Mouse (Mus musculus) lung, postnatal 0 days (tissue): ENCODE results near the gene Cript. TPM values are rescaled to one million over a fixed set of nuclear protein-coding genes. Genes with fewer than 3 reads are reported as not detected.

Experiments used
- ATAC-seq: fragments of 200-750 bp; cut with Nextera tagmentation; 2 replicates; pipeline ENCODE4 v1.8.0; 2017; ENCODE audit warnings: moderate library complexity
- DNase-seq: peaks from one replicate; pipeline ENCODE4 v3.0.0-alpha.2; 2016; ENCODE audit warnings: low spot score
- H3K27ac ChIP-seq: fragments of 300-500 bp; sonication (generic); 2 replicates; pipeline ENCODE4 v1.5.1; 2014; ENCODE audit warnings: antibody characterized with exemption, mild to moderate bottlenecking, low read length, mixed read lengths
- H3K27me3 ChIP-seq: fragments of 300-500 bp; sonication (generic); replicated peaks from 2 replicates; pipeline ENCODE4 v1.6.1; 2014; ENCODE audit warnings: low read length, mixed read lengths; ENCODE audit not compliant: insufficient read depth
- H3K36me3 ChIP-seq: fragments of 300-500 bp; sonication (generic); 2 replicates; pipeline ENCODE4 v1.6.1; 2014; ENCODE audit warnings: low read length, mixed read lengths; ENCODE audit not compliant: insufficient read depth
- H3K4me1 ChIP-seq: fragments of 300-500 bp; sonication (generic); 2 replicates; pipeline ENCODE4 v1.6.1; 2014; ENCODE audit warnings: antibody characterized with exemption, low read depth, low read length, mixed read lengths; ENCODE audit not compliant: insufficient read depth
- H3K4me2 ChIP-seq: fragments of 300-500 bp; sonication (generic); replicated peaks from 2 replicates; pipeline ENCODE4 v1.6.1; 2014; ENCODE audit warnings: low read depth, mild to moderate bottlenecking, low read length, moderate library complexity, mixed read lengths
- H3K4me3 ChIP-seq: fragments of 300-500 bp; sonication (generic); 2 replicates; pipeline ENCODE4 v1.5.1; 2014; ENCODE audit warnings: low read depth, low read length
- H3K9ac ChIP-seq: fragments of 300-500 bp; sonication (generic); replicated peaks from 2 replicates; pipeline ENCODE4 v1.6.1; 2014; ENCODE audit warnings: low read depth, mild to moderate bottlenecking
- H3K9me3 ChIP-seq: fragments of 300-500 bp; sonication (generic); 2 replicates; pipeline ENCODE4 v1.6.1; 2016; ENCODE audit warnings: low read length, mixed read lengths
- CTCF ChIP-seq: IDR thresholded peaks from 2 replicates; pipeline ENCODE4 v1.5.1; 2016; ENCODE audit warnings: antibody characterized with exemption, mild to moderate bottlenecking
- EP300 ChIP-seq: IDR thresholded peaks from 2 replicates; pipeline ENCODE4 v1.6.1; 2016; ENCODE audit warnings: antibody characterized with exemption, mild to moderate bottlenecking, control low read depth
- WGBS: fragments of 180-500 bp; shearing (Covaris S2); extraction: QIAGEN DNeasy Blood & Tissue Kit; methylation state at CpG from one replicate; pipeline ENCODE4 v1.1.7; 2014; 5-methylcytosine and 5-hydroxymethylcytosine counted together
- polyA plus RNA-seq: library from polyadenylated mRNA; unstranded; fragments of >200 nt; fragmentation: Nextera tagmentation; extraction: Ambion mirVana; gene quantifications from 2 replicates; pipeline ENCODE4 v1.2.1, GENCODE M21; 2015

Cript gene
- polyA plus RNA-seq, 1 experiment from 2014 or later: 164 TPM

- H3K9ac ChIP-seq: no peak overlapping the region
- H3K4me2 ChIP-seq: no peak overlapping the region
- H3K4me1 ChIP-seq: no peaks in the 10 kb centered on the region
- WGBS: 52% methylated on average over 17 of the region's 17 CpGs
- no peaks in the 10 kb centered on the region for H3K27me3 ChIP-seq
- H3K9me3 ChIP-seq: no peaks in the 10 kb centered on the region
- DNase-seq: peak; percentile 65
- TF ChIP-seq CTCF: no peak
- TF ChIP-seq EP300: no peak
- no peak overlapping the region for H3K27ac ChIP-seq
- H3K4me3 ChIP-seq: no peak overlapping the region
- ATAC-seq: no peak
- no peaks in the 10 kb centered on the region for H3K36me3 ChIP-seq
Observed at GRCm38 (mm10) chr17:86986449-86987138, 38.8 kb upstream of the Cript start.

GRCm38 (mm10) chr17:86988161-86988560, 37.2 kb upstream of the Cript start:
- Histone ChIP-seq H3K27ac (no peak overlapping the region), H3K4me2 (no peak overlapping the region), H3K36me3 (no peaks in the 10 kb centered on the region), H3K9me3 (no peaks in the 10 kb centered on the region), H3K9ac (no peak overlapping the region), H3K27me3 (no peaks in the 10 kb centered on the region), H3K4me1 (no peaks in the 10 kb centered on the region), H3K4me3 (no peak overlapping the region)
- ATAC-seq: no peak
- 77% methylated on average over 5 of the region's 5 CpGs for WGBS
- TF ChIP-seq EP300 (no peak), CTCF (no peak)
- no peak for DNase-seq

GRCm38 (mm10) chr17:86988601-86989184, 36.7 kb upstream of the Cript start:
- Histone ChIP-seq H3K4me3 (no peak overlapping the region), H3K27me3 (no peaks in the 10 kb centered on the region), H3K9ac (no peak overlapping the region), H3K4me2 (no peak overlapping the region), H3K9me3 (no peaks in the 10 kb centered on the region), H3K36me3 (no peaks in the 10 kb centered on the region), H3K27ac (no peak overlapping the region), H3K4me1 (no peaks in the 10 kb centered on the region)
- WGBS: 44% methylated on average over 6 of the region's 6 CpGs
- TF ChIP-seq EP300: no peak
- no peak for TF ChIP-seq CTCF
- peak; percentile 49 for ATAC-seq
- no peak for DNase-seq

GRCm38 (mm10) chr17:86991306-86991705, 34.0 kb upstream of the Cript start:
- DNase-seq (peak; percentile 69), ATAC-seq (peak; percentile 94)
- Histone ChIP-seq H3K36me3 (no peaks in the 10 kb centered on the region), H3K27me3 (no peaks in the 10 kb centered on the region), H3K4me1 (no peaks in the 10 kb centered on the region), H3K4me2 (no peak overlapping the region), H3K27ac (peak overlapping the region; percentile 35; the same call in 1 of the 2 replicates), H3K9me3 (no peaks in the 10 kb centered on the region), H3K4me3 (no peak overlapping the region), H3K9ac (no peak overlapping the region)
- 58% methylated on average over 8 of the region's 8 CpGs for WGBS
- TF ChIP-seq CTCF: no peak
- no peak for TF ChIP-seq EP300

GRCm38 (mm10) chr17:86997323-86997722, 28.0 kb upstream of the Cript start:
- WGBS: 86% methylated on average over 6 of the region's 6 CpGs
- Histone ChIP-seq H3K9ac (no peak overlapping the region), H3K4me3 (no peak overlapping the region), H3K4me2 (no peak overlapping the region), H3K27ac (no peak overlapping the region), H3K9me3 (no peaks in the 10 kb centered on the region), H3K4me1 (no peaks in the 10 kb centered on the region), H3K36me3 (peaks cover 14% of the 10 kb centered on the region; the same call in 1 of the 2 replicates), H3K27me3 (no peaks in the 10 kb centered on the region)
- ATAC-seq (no peak), DNase-seq (no peak)
- TF ChIP-seq EP300 (no peak), CTCF (no peak)

- DNase-seq (no peak), ATAC-seq (no peak)
- H3K4me1 ChIP-seq: no peaks in the 10 kb centered on the region
- no peak overlapping the region for H3K4me2 ChIP-seq
- H3K4me3 ChIP-seq: no peak overlapping the region
- TF ChIP-seq CTCF: peak; percentile 37
- TF ChIP-seq EP300: no peak
- H3K9me3 ChIP-seq: no peaks in the 10 kb centered on the region
- 92% methylated on average over 3 of the region's 3 CpGs for WGBS
- no peak overlapping the region for H3K9ac ChIP-seq
- H3K36me3 ChIP-seq: no peaks in the 10 kb centered on the region
- H3K27me3 ChIP-seq: no peaks in the 10 kb centered on the region
- no peak overlapping the region for H3K27ac ChIP-seq
Observed at GRCm38 (mm10) chr17:87008950-87009349, 16.4 kb upstream of the Cript start.
